Mouse (Mus musculus) brain, adult 2 months (tissue): ENCODE results near the gene Ndufab1.

Experiments used
- DNase-seq: peaks from one replicate; pipeline ENCODE4 v3.0.0; 2011; ENCODE audit warnings: low read depth, low spot score

Ndufab1 gene

DNA sequence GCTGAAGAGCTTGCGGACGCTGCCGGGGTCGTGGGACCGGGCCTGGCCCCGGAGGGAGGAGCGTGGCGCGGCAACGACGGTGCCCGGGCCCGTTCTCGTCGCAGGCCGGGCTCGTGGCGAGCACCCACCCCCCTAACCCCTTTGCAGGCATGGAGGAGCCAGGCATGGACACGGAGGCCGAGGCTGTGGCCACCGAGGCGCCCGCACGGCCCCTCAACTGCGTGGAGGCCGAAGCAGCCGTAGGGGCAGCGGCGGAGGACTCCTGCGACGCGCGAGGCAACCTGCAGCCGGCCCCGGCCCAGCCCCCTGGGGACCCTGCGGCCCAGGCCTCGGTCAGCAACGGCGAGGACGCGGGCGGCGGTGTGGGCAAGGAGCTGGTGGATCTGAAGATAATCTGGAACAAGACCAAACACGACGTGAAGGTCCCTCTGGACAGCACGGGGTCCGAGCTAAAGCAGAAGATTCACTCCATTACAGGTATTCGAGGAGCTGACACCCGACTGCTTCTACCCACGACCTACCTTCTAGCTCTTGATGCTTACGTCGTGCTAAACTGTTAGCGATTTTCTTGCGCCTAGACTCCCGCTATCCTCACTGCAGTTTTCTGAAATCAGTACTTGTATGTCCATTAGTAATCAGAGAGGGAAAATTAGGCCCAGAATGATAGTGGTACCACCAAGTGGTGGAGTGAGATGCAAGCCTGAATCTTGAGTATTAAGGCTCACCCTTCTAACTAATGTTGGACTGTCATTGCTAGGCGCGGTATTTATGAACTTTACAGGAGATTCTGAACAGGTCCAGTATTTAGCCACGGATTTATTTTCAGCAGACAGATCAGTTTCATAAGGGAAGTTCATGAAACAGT, 33.9 kb downstream of the Ndufab1 start:
- peak; percentile 47 for DNase-seq

DNA sequence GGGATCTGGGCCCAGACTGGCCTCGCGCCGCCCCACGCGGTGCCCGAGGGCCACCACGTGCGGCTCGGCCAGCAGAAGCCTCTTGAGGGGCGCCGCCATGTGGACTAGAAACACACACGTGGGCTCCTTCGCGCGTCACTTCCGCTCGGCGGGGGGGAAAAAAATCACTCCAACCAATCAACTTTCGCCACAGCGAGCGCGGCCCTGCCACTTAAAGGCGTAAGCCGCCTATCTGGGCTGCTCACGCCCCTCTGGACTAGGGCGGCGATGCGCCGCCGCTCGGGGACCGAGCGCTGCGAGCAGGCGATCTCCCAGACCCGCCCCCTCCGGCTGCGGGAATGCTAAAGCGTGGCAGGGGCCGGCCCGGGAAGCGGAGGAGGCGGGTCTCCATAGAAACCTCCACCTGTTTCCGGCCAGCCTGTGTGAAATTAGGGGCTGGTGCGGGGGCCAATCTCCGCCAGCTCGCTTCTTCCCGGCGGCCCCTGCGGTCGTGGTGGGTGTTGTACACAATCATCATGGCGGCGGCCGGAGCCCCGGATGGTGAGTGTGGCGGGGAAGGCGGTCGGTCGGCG, 34.7 kb downstream of the Ndufab1 start, which contains the start of the genes Ubfd1 and Ears2:
Gene Ubfd1, plus strand, starts transcription at position 231 of the 572 bp plus-strand sequence.
Gene Ears2, minus strand, starts transcription at position 319 of the 572 bp plus-strand sequence.
- peak; percentile 98 for DNase-seq

DNA sequence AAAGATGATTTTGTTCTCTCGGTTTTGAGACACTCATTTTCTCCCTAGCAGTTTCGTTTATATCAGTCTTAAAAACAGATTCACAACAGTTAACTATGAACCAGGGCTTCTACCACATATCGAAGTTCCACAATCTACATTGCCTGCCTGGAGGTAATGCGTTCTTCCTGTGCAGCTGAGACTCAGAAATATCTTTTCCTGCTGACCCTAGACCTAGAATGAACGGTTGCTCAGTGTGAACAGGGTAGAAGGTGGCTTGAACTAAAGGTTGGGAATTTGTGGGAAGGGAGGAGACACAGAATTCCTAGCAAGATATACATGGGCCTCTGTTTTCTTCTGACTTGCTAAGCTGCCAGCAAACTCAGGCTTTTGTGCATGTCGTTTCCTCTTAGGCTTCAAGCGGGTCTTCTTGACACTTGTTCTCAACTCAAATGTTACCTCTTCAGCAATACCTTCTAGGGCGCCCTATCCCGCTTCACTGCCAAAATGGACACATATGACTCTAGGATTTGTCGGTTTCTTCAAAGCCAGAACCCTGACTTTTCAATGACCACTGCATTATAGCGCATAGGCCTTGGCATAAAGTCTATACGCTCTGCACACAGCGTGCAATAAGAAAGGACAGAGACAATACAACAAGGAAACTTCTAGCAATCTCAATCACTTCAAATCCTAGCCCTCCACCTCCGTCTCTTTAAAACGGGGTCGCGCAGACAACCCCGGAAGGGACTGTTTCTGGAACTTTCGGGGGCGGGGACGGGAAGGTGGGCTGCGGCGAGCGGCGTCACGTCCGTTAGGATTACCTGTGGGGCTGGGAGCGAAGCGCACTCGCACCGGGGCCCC, 35.4 kb downstream of the Ndufab1 start:
- no peak for DNase-seq

DNA sequence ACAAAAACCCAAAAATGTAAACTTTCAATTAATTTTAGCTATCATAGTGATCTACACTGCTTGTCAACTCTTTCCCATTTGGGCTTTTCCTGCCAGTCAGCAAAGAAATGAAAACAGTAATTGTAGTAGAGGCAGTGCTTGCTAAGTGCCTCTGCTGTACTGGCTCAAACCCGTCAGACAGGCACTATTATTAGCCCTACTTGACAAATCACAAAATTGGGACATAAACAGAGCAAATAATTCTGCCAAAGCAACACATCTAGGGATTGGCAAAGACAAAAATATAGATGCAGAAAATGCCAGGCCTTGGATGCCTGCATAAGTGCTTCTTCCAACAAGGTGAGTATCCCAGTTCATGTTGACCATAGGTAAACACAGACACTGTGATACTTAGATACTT, 36.0 kb downstream of the Ndufab1 start:
- peak; percentile 23 for DNase-seq

DNA sequence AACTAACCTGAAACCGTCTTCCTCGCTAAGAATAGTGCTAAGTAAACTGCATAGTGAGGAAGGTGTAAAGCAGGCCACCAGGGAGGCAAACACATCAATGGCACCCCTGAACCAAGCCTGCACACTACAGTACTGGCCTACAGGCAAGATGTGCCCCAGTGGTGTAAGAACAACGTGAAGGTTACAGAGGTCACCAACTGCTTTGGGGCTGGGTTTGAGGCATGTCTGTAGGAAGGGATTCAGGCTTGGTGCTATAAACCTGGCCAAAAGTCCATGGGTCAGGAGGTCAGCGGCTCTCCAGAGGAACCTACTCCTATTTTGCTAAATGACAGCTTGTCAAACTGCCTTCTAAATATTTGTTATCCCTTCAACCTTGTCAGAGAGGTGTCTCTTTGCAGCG, 45.1 kb downstream of the Ndufab1 start:
- no peak for DNase-seq

DNA sequence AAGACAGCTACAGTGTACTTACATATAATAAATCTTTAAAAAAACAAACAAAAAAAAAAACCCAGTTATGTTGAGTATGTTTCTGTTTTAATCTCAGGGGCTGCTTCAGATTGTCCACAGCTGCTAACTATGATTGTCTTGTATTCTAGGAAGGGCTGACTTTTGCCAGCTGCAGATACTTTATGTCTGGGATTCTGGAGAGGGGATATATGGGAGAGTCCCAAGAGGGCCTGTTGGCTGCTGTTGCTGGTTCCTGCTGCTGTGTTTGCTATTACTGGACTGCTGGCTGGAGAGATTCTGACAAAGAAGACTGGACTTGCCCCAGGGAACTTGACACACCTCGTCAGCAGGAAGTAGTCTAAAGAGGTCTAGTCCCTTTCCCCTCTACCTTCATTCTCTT, 50.9 kb downstream of the Ndufab1 start:
- no peak for DNase-seq

DNA sequence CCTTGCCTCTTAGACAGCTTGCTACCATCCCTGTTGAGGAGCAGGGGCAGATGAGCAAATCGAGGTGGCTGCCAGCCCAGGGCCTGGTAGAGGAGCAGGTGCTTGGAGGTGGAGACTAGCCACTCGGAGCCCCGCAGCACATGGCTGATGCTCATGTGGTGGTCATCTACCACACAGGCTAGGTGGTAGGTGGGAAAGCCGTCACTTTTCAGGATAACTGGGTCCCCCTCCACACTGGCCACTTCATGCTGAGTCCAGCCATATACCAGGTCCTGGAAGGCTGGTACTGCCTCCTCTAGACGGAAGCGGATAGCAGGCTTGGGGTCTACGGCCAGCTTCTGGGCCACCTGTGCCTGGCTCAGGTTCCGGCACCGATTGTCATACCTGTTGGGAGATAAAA, 53.5 kb downstream of the Ndufab1 start:
- no peak for DNase-seq

DNA sequence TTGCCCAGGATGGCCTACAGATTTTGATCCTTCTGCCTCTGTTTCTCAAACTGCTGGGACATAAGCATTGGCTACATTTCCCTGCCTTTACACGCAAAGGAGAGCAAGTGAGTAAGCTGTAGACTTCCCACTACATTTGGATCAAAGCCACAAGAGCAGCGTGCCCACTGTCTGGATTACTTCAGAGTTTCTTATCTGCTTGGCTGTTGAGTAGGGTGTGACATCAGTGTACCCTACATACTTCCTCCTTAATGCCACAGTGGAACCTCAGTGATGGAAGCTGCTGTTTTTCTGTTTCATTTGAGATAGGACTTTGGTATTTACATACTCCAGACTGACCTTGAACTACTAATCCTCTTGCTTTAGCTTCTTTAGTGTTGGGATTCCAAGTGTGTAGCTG, 54.9 kb downstream of the Ndufab1 start:
- DNase-seq: peak; percentile 29

DNA sequence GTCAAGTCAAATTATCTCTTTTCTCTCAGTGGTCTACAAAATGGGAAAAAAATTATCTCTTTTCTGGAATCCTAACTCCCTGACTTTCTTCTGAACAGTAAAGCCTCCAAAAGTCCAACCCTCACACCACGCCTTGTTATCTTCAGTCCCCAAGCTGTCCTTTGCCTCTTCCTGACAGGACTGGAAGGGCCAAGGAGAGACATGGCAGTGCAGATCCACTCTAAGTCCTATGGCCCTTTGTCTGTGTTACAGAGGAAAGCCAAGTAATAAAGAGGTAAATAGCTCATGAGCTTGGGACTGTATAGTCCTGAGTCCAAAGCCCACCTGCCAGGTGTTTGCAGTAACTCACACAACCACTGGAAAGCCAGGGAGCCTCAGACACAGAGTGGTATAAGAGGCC, 56.0 kb downstream of the Ndufab1 start:
- DNase-seq: no peak

DNA sequence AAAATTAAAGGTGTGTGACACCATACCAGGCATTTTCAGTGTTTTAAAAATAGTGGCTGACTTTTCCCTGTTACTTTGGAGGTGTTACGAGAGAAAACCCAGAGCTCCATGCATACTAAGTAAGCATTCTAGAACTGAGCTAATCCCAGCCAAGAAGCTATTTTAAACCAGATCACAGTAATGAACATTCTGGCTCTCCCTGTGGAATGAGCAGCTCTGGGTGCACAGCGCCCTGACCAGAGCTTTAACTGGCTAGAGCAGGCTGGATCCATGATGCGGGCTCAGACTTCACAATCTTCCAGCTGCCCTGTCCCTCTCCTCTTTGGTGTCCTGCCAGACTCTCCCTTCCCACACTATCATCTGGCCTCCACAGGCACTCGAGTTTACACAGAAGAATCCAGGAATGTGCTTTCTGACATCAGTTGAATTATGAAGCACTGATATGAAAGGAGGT, 56.5 kb downstream of the Ndufab1 start:
- DNase-seq: peak; percentile 75

DNA sequence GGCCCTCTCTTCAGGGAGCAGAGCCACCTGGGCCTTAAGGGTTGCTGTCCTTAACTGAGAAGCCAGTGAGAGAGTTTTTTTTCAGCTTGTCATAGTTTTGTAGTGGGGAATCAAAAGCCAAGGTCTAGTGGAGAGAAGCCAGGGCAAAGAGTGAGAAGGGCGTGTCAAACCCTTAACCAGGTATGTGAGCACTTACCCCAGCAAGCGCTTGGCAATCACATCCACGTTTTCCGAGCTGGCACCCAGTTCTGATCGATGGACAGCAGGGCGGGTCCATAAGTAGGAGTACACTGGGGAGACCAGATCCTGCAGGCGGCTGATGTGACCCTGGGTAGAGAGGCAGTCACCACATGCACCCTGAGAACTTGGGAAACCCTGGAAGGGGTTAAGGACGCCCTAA, 57.6 kb downstream of the Ndufab1 start:
- DNase-seq: no peak
